Mouse (Mus musculus) stomach, embryonic 14.5 days (tissue): Measurements from ENCODE around the gene Csnk2a2. TPM values are rescaled to one million over a fixed set of nuclear protein-coding genes. Genes with fewer than 3 reads are reported as not detected.

Experiments
- ATAC-seq: fragments of 200-750 bp; cut with Nextera tagmentation; 2 replicates; pipeline ENCODE4 v1.8.0; 2017; ENCODE audit warnings: low read depth, moderate TSS enrichment; ENCODE audit not compliant: insufficient number of reproducible peaks, insufficient read depth, low FRiP score
- H3K27ac ChIP-seq: fragments of 300-500 bp; sonication (generic); 2 replicates; pipeline ENCODE4 v1.5.1; 2014; ENCODE audit warnings: mild to moderate bottlenecking, low read length, moderate library complexity, mixed read lengths
- H3K27me3 ChIP-seq: fragments of 300-500 bp; sonication (generic); 2 replicates; pipeline ENCODE4 v1.6.1; 2014; ENCODE audit warnings: low read length, control low read depth, mixed read lengths; ENCODE audit not compliant: control insufficient read depth, insufficient read depth
- H3K36me3 ChIP-seq: fragments of 300-500 bp; sonication (generic); 2 replicates; pipeline ENCODE4 v1.6.1; 2014; ENCODE audit warnings: mild to moderate bottlenecking, control low read depth, low read length, moderate library complexity, mixed read lengths; ENCODE audit not compliant: control insufficient read depth, insufficient read depth
- H3K4me1 ChIP-seq: fragments of 300-500 bp; sonication (generic); 2 replicates; pipeline ENCODE4 v1.6.1; 2014; ENCODE audit warnings: low read length, control low read depth, mixed read lengths; ENCODE audit not compliant: control insufficient read depth, insufficient read depth
- H3K4me2 ChIP-seq: fragments of 300-500 bp; sonication (generic); replicated peaks from 2 replicates; pipeline ENCODE4 v1.6.1; 2014; ENCODE audit warnings: low read depth, low read length, control low read depth
- H3K4me3 ChIP-seq: fragments of 300-500 bp; sonication (generic); 2 replicates; pipeline ENCODE4 v1.5.1; 2014; ENCODE audit warnings: low read depth, low read length, control low read depth
- H3K9ac ChIP-seq: fragments of 300-500 bp; sonication (generic); replicated peaks from 2 replicates; pipeline ENCODE4 v1.6.1; 2014; ENCODE audit warnings: low read depth, mild to moderate bottlenecking, control low read depth, low read length, moderate library complexity, mixed read lengths
- H3K9me3 ChIP-seq: fragments of 300-500 bp; sonication (generic); 2 replicates; pipeline ENCODE4 v1.6.1; 2016; ENCODE audit warnings: low read depth, low read length, control low read depth; ENCODE audit not compliant: control insufficient read depth
- WGBS: fragments of 180-500 bp; shearing (Covaris S2); extraction: QIAGEN DNeasy Blood & Tissue Kit; methylation state at CpG from one replicate; pipeline ENCODE4 v1.1.7; 2014; 5-methylcytosine and 5-hydroxymethylcytosine counted together
- polyA plus RNA-seq: library from polyadenylated mRNA; unstranded; fragments of >200 nt; fragmentation: Nextera tagmentation; extraction: Ambion mirVana; gene quantifications from 2 replicates; pipeline ENCODE4 v1.2.1, GENCODE M21; 2014

Gene Csnk2a2
- polyA plus RNA-seq, 1 experiment from 2014 or later = 23.9 TPM

DNA sequence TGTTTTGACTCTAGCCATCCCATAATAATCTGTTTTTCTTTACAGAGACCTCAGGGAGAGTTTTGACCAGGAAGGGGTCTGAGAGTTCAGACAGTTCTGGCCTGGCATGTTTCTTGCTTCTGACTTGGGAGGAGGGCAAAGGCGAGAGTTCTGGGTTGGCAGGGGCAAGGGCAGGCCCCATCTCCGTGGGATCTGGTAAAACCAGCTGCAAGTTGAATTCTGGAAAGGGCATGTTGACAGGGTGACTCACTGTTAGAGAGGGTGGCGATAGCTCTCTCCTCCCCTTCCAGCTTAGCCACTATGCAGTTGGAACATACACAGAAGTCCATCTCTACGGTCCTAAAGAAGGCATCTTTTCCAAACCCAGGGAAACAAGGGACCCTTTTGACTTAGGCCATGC lies 23.4 kb upstream of the Csnk2a2 start:
- Histone ChIP-seq H3K27ac (no peak overlapping the region), H3K4me2 (no peak overlapping the region), H3K9ac (no peak overlapping the region)

GRCm38 (mm10) chr8:95512257-95512656 lies 22.4 kb upstream of the Csnk2a2 start:
- Histone ChIP-seq H3K9me3 (no peaks in the 10 kb centered on the region), H3K4me1 (no peaks in the 10 kb centered on the region), H3K27me3 (no peaks in the 10 kb centered on the region), H3K36me3 (no peaks in the 10 kb centered on the region), H3K4me3 (no peak overlapping the region), H3K27ac (no peak overlapping the region), H3K4me2 (no peak overlapping the region), H3K9ac (no peak overlapping the region)
- WGBS = 61% methylated on average over 4 of the region's 4 CpGs
- no peak for ATAC-seq

More for the DNA sequence above, 23.4 kb upstream of the Csnk2a2 start:
- H3K27me3 ChIP-seq = no peaks in the 10 kb centered on the region
- H3K4me1 ChIP-seq = no peaks in the 10 kb centered on the region
- 68% methylated on average over 4 of the region's 4 CpGs for WGBS
- no peak overlapping the region for H3K4me3 ChIP-seq
- ATAC-seq = no peak
- H3K9me3 ChIP-seq = no peaks in the 10 kb centered on the region
- H3K36me3 ChIP-seq = no peaks in the 10 kb centered on the region

DNA sequence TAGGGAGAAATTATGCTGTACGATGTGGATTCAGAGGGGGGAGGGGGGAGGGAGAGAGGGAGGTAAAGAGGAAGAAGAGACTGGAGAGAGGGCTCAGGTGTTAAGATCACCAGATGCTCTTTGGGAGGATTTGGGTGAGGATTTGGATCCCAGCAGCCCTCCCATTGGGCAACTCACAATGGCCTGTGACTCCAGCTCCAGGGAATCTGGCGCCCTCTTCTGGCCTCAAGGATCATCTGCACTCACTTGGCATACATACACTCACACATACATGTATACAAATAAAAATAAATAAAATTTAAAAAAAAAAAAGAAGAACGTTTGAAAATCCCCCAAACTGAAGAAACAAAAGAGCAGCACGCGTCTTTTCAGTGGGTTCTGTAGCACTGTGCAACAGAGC lies 16.4 kb upstream of the Csnk2a2 start:
- Histone ChIP-seq H3K27ac (no peak overlapping the region), H3K27me3 (no peaks in the 10 kb centered on the region), H3K4me2 (no peak overlapping the region), H3K9ac (no peak overlapping the region), H3K4me1 (no peaks in the 10 kb centered on the region), H3K36me3 (no peaks in the 10 kb centered on the region), H3K9me3 (no peaks in the 10 kb centered on the region), H3K4me3 (no peak overlapping the region)
- ATAC-seq = no peak
- 74% methylated on average over 5 of the region's 5 CpGs for WGBS

- no peak for ATAC-seq
- no peaks in the 10 kb centered on the region for H3K27me3 ChIP-seq
These were observed 15.8 kb upstream of the Csnk2a2 start for GRCm38 (mm10) chr8:95505606-95506005.

GRCm38 (mm10) chr8:95504835-95505234 lies 15.0 kb upstream of the Csnk2a2 start:
- no peak for ATAC-seq
- 79% methylated on average over 5 of the region's 5 CpGs for WGBS
- Histone ChIP-seq H3K9me3 (no peaks in the 10 kb centered on the region), H3K9ac (no peak overlapping the region), H3K4me2 (no peak overlapping the region), H3K27ac (no peak overlapping the region), H3K27me3 (no peaks in the 10 kb centered on the region), H3K36me3 (no peaks in the 10 kb centered on the region), H3K4me3 (no peak overlapping the region), H3K4me1 (no peaks in the 10 kb centered on the region)

More at GRCm38 (mm10) chr8:95505606-95506005, 15.8 kb upstream of the Csnk2a2 start:
- H3K4me1 ChIP-seq = no peaks in the 10 kb centered on the region
- no peak overlapping the region for H3K27ac ChIP-seq
- H3K9me3 ChIP-seq = no peaks in the 10 kb centered on the region
- no peak overlapping the region for H3K9ac ChIP-seq
- no peak overlapping the region for H3K4me3 ChIP-seq
- no peaks in the 10 kb centered on the region for H3K36me3 ChIP-seq
- H3K4me2 ChIP-seq = no peak overlapping the region
- WGBS = 74% methylated on average over 3 of the region's 3 CpGs

- H3K4me2 ChIP-seq = no peak overlapping the region
- no peak overlapping the region for H3K27ac ChIP-seq
- no peaks in the 10 kb centered on the region for H3K27me3 ChIP-seq
- no peak for ATAC-seq
- no peak overlapping the region for H3K9ac ChIP-seq
- no peaks in the 10 kb centered on the region for H3K9me3 ChIP-seq
- H3K36me3 ChIP-seq = no peaks in the 10 kb centered on the region
- WGBS = 80% methylated on average over 7 of the region's 7 CpGs
- H3K4me3 ChIP-seq = no peak overlapping the region
- no peaks in the 10 kb centered on the region for H3K4me1 ChIP-seq
These were observed 12.6 kb upstream of the Csnk2a2 start for GRCm38 (mm10) chr8:95502431-95502830.

GRCm38 (mm10) chr8:95500436-95500835 lies 10.6 kb upstream of the Csnk2a2 start:
- Histone ChIP-seq H3K27ac (no peak overlapping the region), H3K9me3 (no peaks in the 10 kb centered on the region), H3K4me2 (no peak overlapping the region), H3K4me3 (no peak overlapping the region), H3K36me3 (no peaks in the 10 kb centered on the region), H3K4me1 (0 out of 2 replicates have a peak, but pooled peaks cover 4% of the 10 kb centered on the region), H3K27me3 (no peaks in the 10 kb centered on the region), H3K9ac (no peak overlapping the region)
- no peak for ATAC-seq
- 92% methylated on average over 5 of the region's 5 CpGs for WGBS

- Histone ChIP-seq H3K9ac (no peak overlapping the region), H3K27ac (no peak overlapping the region), H3K4me1 (0 out of 2 replicates have a peak, but pooled peaks cover 4% of the 10 kb centered on the region), H3K36me3 (no peaks in the 10 kb centered on the region), H3K27me3 (no peaks in the 10 kb centered on the region), H3K9me3 (no peaks in the 10 kb centered on the region), H3K4me2 (no peak overlapping the region), H3K4me3 (no peak overlapping the region)
- 74% methylated on average over 4 of the region's 4 CpGs for WGBS
- no peak for ATAC-seq
These were observed 9.6 kb upstream of the Csnk2a2 start for GRCm38 (mm10) chr8:95499266-95500064.

DNA sequence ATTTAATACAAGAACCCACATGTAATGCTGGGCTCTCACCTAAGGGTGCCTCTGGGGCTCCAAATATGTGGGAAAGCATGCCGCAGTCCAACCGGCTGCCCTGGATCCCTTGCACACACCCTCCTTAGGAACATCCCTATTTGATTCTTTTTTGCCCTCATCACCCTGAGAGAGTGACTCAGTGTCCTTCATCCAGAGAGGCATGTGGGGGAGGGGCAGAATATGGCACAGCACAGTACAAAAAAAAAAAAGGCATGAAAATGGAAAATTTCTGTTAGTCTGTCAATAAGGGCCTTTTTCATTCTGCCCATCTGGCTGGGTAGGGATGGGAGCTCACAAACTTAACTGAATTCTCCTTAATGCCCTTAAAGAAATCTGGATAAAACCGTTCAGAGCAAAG lies 8.0 kb upstream of the Csnk2a2 start:
- Histone ChIP-seq H3K27me3 (no peaks in the 10 kb centered on the region), H3K36me3 (no peaks in the 10 kb centered on the region), H3K9me3 (no peaks in the 10 kb centered on the region), H3K4me3 (no peak overlapping the region), H3K4me2 (no peak overlapping the region), H3K4me1 (0 out of 2 replicates have a peak, but pooled peaks cover 4% of the 10 kb centered on the region), H3K9ac (no peak overlapping the region), H3K27ac (no peak overlapping the region)
- WGBS = 57% methylated on average over 3 of the region's 3 CpGs
- ATAC-seq = no peak
